Mouse (Mus musculus) brain, adult 10 weeks (tissue): ENCODE results near the gene Dhrs3. TPM values are rescaled to one million over a fixed set of nuclear protein-coding genes. Genes with fewer than 3 reads are reported as not detected.

Source experiments
- polyA plus RNA-seq: library from polyadenylated mRNA; stranded (reverse); fragments of 350-450 nt; fragmentation: Illumina TruSeq; extraction: RNeasy Lipid Tissue Mini Kit (QIAGEN cat#74804); gene quantifications from one replicate; pipeline ENCODE4 v1.2.3, GENCODE M21; 2015; ENCODE audit warnings: low read depth, low replicate concordance

Gene Dhrs3
- polyA plus RNA-seq = 21.6 TPM

DNA sequence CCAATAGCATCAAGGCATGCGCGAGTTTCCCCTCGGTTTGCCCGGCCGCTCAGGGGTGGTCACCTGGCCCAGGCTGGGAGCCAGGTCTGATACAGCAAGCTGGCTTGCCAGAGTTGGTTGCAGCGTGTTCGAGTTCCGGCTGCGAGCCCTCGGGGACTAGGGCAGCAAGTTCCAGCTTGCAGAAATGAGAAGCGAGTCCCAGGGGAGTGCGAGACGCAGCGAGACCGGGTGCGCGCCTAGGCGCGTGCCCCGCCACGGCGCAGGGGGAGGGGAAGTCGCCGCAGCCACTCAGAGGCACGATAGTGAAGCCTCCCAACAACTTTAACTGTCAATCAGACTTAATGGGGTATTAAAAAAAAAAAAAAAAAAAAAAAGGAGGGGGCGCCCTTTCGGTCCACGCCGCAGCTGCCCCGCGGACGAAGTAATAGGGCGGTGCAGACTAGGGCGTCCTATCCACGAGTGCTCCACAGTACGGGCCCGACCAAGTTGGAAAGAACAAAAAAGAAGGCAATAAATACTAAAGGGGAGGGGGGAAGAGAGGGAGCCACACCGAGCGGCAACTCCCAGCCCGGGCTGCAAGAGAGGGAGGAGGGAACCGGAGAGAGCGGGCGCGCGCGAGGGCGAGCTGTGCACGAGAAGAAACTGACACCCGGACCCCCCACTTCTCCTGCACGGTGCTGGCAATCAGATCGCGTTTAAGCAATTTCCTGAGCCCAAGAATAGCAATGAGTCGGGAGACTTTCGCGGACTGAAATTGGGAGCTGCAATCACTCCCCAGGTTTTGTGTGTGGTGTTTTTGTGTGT is at the start of gene Dhrs3:
Gene Dhrs3 (plus strand): TSS at position 695 of the 804 bp plus-strand sequence.

Other genes starting within 250 kb of the Dhrs3 start
- not detected for gene Gm436, start 206.5 kb upstream of the Dhrs3 start, polyA plus RNA-seq
- gene Gm13178, start 171.4 kb upstream of the Dhrs3 start, polyA plus RNA-seq = not detected
- not detected for gene Gm438, start 106.2 kb upstream of the Dhrs3 start, polyA plus RNA-seq